Mouse (Mus musculus) megakaryocyte progenitor cell, adult 5-6 weeks (primary cell): ENCODE measurements around the gene Polk. TPM values are rescaled to one million over a fixed set of nuclear protein-coding genes. Genes with fewer than 3 reads are reported as not detected.
A peak's percentile ranks its signal among the peaks of the same experiment; 100 is the strongest.

Experiments
- ATAC-seq: replicated peaks from 2 replicates; pipeline ENCODE4 v1.8.0; 2016; ENCODE audit warnings: mild to moderate bottlenecking, moderate TSS enrichment, inconsistent platforms; ENCODE audit not compliant: poor library complexity
- total RNA-seq, 2 experiments: library from RNA; stranded (forward) in 1 of 2; stranded (reverse) in 1 of 2; fragments of 157-497, 149-512 nt in 1 of 2; fragments of 200-1000 nt in 1 of 2; gene quantifications; 2 replicates each; pipeline versions ENCODE4 v1.2.3 to v1.2.4; 2015 to 2017

The Polk gene
- total RNA-seq (2015) (13.5 and 20.9 TPM in 2 replicates), total RNA-seq (2017) (9.3 and 14.9 TPM in 2 replicates)

DNA sequence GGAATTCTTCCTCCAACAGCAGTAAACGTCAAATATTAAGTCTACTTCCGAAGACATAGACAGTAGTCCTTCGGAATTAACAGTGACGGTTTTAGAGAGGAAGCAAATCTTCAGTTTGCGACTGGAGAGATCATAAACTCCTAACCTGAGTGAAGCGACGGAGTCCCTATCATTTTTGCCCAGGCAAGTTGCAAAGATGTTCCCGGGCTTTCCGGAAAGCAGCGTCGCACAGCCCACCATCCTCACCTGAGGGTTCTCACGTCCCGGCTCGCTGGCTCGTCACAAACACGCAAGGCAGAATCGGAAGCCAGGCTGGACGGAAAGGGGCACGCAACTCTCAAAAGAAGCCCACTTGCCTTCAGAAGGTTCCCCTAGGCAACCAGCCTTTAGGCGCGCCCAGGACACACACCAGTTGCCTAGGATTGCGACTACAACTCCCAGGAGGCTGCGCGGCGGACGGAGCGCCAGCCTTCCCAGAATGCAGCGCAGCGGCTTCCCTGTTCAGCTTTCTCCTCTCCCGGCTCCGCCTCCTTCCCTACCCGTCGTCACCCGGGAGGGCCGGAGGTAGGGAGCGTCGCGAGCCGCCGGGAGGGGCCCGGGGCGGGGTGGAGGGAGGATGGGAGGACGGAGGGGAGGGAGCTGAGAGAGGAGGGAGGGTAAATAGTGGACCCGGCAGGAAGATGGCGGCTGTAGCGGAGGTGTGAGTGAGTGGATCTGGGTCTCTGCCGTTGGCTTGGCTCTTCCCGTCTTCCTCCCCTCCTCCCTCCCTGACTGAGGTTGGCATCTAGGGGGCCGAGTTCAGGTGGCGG lies at the start of gene Polk, which contains the start of gene Col4a3bp:
Gene Polk, minus strand, starts transcription at position 499 of the 809 bp plus-strand sequence.
Gene Col4a3bp, plus strand, starts transcription at position 538 of the 809 bp plus-strand sequence.
- peak; percentile 94 for ATAC-seq

DNA sequence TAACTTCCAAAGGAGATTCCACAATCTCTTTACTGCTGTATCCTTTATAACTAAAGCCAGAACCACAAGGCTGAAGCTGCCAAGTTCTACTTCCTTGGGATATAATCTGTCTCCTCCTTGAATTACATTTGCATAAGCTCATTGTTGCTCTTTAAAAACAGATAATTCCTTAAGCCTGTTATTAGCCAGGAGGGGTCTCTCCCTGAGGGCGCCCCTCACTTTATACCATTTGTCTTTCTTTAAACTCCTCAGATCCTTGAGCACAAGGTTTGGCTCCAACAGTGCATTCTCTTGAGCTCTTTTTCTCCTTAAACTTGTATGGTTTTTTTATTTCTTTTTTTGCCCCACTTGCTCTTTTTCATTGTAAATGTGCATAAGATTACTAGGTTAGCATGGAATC lies 46.3 kb upstream of the Polk start:
- ATAC-seq: no peak

GRCm38 (mm10) chr13:96586540-96586939 lies 44.2 kb upstream of the Polk start:
- ATAC-seq: no peak

DNA sequence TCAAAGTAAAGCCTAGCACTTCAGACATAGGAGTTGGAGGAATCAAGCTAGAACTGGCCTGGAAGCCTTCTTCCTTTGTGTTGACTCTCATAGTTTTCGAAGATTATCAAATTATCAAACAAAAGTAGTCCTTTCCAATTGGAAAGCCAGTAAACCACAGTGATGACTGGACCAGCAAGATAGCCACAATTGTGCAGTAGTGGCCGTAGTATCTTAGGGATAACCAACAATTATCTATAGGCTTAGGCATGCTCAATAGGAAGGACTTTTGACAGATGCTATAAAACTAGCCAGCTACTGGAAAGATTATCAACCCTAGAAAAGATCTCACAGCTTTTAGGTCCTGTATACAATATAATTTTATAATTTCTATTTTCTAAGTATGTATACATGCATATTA lies 41.8 kb upstream of the Polk start:
- ATAC-seq: peak; percentile 58

- no peak for ATAC-seq
Measured at GRCm38 (mm10) chr13:96579979-96580378, 37.6 kb upstream of the Polk start.

DNA sequence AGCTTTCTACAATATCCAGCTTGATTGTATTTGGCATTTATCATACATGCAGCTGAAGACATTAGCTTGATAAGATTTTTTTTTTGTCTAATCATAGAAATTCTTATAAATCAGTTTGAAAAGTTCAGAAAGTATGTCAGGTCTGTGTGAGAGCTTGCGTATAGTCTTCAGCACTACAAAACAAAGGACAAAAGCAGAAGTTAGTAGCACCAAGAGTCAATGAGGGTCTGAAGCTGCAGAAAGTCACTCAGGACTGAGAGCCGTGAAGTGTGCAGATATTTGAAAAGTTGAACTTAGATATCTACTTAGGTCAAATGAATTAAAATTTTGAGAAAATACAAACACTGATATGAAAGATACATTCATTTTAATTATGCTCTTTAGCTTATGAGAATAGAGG lies 36.7 kb upstream of the Polk start:
- 0 out of 2 replicates have a peak, but pooled peaks have one; percentile 39 for ATAC-seq

DNA sequence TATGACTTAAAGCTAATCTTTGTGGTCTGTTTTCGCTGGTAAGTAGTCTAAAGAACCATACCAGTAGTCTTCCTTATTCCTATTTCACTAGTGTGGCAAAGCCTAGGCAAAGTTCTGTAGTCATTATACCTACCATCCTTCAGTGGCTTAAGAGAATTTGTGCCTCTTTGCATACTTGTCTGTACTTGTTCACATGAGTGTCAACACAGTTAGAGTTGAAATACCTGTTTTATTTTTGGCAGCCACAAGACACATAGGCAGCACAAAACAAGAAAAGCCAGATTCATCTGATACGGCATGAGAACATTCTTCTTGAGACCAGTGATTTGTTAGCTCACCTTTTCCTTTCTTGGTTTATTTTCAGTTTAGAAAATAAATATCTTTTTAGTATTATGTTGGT lies 31.8 kb upstream of the Polk start:
- no peak for ATAC-seq

DNA sequence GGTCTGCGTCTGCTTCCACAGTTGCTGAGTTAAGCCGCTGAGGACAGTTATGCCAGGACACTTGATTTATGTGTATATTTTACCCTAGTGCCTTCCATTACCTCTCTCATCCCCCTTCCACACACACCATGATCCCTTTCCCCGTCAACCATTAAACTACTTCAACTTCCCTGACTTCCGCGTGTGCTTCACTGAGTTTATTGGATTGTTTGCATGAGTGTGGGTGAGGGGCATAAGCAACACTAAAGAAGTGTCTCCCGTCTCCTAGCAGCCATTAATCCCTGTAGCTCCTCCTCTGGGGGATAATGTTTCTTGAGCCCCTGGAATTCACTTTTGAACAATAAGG lies 28.6 kb upstream of the Polk start:
- no peak for ATAC-seq

DNA sequence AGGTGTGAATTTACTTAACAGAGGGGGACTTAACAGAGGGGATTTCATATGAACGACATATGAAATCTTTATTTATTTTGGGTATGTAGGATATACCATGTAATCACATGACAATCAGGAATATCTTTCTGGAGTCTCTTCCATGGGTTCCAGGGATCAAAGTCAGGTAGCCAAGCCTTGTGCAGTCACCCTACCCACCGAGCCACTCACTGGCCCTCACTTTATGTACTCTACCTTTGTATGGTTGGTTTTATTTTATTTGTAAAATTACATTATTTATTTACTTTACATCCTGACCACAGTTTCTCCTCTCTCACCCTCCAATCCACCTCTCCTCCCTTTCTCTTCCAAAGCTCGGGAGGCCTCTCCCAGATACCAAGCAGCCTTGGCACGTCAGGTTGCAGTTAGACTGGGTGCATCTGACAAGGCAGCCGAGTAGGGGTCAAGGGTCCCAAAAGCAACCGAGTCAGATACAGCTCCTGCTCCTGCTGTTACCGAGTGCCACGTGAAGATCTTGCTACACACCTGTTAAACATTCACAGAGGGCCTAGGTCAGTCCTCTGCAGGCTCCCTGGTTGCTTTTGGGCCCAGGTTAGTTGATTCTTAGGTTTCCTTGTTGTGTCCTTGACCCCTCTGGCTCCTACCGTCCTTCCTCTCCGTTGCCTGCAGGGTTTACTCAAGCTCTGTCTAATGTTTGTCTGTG lies 28.1 kb upstream of the Polk start:
- ATAC-seq: no peak

- ATAC-seq: peak; percentile 54
Measured at GRCm38 (mm10) chr13:96567977-96568376, 25.6 kb upstream of the Polk start.

DNA sequence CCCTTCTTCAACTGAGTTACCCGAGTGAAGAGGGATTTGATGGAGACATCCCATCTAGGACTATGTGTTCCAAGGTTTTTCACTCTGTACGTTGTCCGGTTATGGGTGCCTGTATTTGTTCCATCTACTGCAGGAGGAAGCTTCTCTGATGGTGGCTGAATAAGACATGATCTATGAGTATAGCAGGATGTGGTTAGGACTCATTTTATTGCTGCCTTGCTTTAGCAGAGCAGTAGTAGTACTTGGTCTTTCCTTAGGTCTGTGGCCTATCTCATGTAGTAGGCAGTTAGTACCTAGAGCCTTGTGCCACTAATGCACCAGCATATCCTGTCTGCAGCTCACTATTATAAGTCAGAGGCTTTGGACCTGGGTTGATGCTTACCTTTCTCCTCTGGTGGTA lies 12.7 kb upstream of the Polk start:
- no peak for ATAC-seq

- peak; percentile 74 for ATAC-seq
Measured at GRCm38 (mm10) chr13:96547941-96548340, 5.6 kb upstream of the Polk start.

- ATAC-seq: no peak
Measured at GRCm38 (mm10) chr13:96547250-96547649, 4.9 kb upstream of the Polk start.

DNA sequence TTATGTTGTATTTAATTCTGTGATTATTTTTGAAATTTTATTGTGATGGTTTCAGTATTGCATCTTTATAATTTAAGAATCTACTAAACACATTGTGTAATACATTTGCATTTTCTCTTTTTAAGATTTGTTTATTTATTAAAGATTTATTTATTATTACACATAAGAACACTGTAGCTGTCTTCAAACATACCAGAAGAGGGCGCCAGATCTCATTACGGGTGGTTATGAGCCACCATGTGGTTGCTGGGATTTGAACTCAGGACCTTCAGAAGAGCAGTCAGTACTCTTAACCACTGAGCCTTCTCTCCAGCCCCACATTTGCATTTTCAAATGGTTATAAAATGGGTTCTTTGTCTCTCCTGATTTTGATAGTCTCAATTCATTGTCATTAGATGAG lies 2.1 kb upstream of the Polk start:
- no peak for ATAC-seq

GRCm38 (mm10) chr13:96542901-96543891 lies 817 bp upstream of the Polk start:
- no peak for ATAC-seq

- no peak for ATAC-seq
Measured at GRCm38 (mm10) chr13:96541381-96541780, 998 bp downstream of the Polk start.

- no peak for ATAC-seq
Measured at GRCm38 (mm10) chr13:96538103-96538502, 4.3 kb downstream of the Polk start.

GRCm38 (mm10) chr13:96536821-96537572 lies 5.4 kb downstream of the Polk start:
- peak; percentile 54 for ATAC-seq

- no peak for ATAC-seq
Measured at GRCm38 (mm10) chr13:96533742-96534141, 8.6 kb downstream of the Polk start.

DNA sequence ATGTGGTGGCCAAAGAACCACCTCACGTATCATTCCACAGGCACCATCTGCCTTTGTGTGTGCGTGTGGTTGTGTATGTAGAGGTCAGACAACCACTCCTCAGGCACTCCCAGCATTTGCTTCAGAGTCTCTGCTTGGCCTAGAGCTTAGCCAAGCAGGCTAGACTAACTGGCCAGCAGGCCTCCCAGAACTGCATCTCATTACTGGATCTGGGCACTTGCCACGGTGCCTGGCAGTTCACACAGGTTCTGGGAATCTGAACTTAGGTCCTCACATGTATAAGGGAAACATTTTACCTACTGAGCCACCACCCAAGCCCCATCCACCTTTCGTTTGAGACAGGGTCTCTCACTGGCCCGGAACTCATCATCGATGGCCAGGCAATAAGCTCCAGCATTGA lies 10.2 kb downstream of the Polk start:
- ATAC-seq: no peak
